Mouse (Mus musculus): ENCODE measurements at regions not wholly inside any gene's neighbourhood (a gene's known extent, or its start where the extent isn't known, plus 50 kb on each side); places are given as distances from the start of the nearest gene placed in this dataset.
"Not testable (repeated sequence)": the region's sequence is repeated elsewhere in the genome, so short reads cannot be mapped to it uniquely, and the experiment has no call there.

DNA sequence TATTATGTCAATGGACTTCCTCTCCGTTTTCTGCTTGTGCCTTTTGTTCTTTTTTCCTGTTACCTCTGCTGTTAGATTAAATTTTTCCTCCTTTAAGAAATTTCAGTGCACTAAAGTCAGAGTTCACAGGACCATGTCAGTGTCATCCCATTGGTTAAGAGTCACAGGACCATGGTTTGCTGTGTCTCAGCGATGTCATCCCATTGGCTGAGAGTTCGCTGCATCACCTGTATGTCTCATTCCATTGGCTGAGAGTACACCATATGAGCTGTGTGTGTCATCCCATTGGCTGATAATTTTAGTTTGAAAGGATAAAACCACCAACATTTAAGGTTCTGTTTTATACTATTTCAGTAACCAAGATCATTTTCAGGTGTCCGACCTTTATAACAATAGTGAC lies 50.7 kb upstream of the Jade1 start:
- DNase-seq (ENCODE audit: low spot score in 2 of 2), result no peak

DNA sequence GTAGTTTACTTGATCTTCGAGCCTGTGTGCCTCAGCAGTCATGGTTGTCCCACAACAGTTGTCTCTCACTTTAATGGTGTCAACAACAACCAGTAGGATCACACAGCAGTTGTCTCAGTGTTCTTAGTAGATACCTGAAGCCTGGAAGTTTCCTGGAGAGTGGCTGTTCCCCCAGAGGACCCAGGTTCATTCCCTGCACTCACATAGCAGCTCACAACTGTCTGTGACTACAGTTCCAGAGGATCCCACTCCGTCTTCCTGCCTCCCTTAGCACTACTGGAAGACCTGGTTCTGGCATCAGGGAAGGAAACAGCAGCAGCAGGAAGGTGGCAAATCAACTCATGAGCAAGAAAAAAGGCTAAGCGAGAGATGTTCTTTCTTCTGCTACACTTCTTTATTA lies 53.4 kb upstream of the Jade1 start:
- no peak for DNase-seq (ENCODE audit: low spot score in 2 of 2)

DNA sequence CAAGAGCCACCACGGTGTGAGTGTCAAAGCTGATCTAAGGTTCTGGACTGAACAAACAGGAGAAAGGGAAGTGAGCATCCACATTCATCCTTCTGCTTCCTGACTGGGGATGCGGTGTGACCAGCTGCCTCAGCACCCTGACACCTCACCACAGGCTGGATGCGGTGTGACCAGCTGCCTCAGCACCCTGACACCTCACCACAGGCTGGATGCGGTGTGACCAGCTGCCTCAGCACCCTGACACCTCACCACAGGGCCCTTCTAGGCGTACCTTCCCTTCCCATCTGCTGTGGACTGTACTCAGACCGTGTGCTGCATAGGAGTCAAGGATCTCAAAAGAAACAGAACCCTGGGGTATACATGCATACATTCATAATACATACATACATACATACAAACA lies 53.9 kb upstream of the Jade1 start:
- not testable (repeated sequence) for DNase-seq (ENCODE audit: low spot score in 2 of 2)

DNA sequence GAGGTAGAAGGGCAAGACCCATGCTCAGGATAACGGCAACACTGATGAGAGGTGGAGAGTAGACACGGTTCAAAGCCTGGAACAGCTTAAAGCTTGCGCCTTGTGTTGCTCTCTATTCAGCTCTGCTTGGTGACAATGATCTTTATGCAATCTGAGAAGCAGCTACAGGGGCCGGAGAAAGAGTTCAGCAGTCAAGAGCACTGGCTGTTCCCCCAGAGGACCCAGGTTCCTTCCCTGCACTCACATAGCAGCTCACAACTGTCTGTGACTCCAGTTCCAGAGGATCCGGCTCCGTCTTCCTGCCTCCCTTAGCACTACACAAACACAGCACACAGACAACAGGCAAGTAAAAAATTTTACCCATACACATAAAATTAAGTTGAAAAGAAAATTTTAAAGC lies 54.4 kb upstream of the Jade1 start:
- DNase-seq (ENCODE audit: low spot score in 2 of 2), result no peak

DNA sequence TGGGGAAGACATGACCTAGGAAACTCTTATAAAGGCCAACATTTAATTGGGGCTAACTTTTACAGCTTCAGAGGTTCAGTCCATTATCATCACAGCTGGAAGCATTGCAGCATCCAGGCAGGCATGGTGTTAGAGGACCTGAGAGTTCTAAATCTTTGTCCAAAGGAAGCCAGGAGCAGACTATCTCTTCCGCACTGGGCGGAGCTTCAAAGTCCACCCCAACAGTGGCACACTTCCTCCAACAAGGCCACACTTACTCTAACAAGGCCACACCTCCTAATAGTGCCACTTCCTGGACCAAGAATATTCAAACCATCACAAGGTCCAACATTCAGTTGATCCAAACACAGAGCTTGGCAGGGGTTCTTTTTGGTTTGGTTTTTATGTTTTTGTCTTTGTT lies 55.9 kb upstream of the Jade1 start:
- DNase-seq (ENCODE audit: low spot score in 2 of 2), result no peak

DNA sequence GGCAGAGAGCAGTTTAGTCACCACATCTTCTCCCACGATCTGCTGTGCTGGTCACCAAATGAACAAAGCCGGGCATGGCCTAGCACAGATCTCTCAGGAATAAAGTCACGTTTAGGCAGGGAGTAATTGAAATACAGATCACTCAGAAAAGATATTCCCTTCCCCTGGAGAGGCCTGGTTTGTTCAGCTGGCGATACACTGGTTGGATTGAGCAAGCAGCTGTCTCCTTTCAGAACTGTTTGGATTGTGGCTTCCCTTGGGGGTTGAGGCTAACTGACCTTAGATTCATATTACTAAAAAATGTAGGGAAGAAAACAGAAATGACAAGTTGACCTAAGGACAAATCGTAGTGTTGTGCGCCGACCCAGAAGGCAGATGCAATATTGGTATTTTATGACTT lies 56.7 kb upstream of the Jade1 start:
- DNase-seq (ENCODE audit: low spot score in 2 of 2), result no peak

DNA sequence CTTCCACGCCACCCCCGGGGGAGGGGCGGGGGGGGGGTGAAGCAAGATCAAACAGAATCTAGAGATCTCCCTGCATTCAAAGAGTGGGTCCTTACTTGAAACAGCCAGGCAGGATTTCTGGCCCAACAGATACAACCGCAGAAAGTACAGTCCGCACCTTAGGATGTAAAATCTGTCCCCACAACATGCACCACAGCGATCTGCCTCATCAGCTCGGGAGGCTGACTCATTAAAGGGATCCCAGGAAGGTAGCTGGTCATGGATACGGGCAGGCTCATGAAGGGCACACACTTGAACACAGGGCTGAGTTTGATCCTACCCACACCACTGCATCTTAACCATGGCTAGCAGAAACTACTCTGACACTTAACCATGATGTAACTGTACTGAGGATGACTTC lies 57.8 kb upstream of the Jade1 start:
- DNase-seq (ENCODE audit: low spot score in 2 of 2), result no peak

- DNase-seq (ENCODE audit: low spot score in 2 of 2), result no peak
Measured at GRCm38 (mm10) chr3:41496931-41497710, 58.4 kb upstream of the Jade1 start.

- DNase-seq (ENCODE audit: low spot score in 2 of 2), result no peak
Measured at GRCm38 (mm10) chr3:41495893-41496292, 59.6 kb upstream of the Jade1 start.

DNA sequence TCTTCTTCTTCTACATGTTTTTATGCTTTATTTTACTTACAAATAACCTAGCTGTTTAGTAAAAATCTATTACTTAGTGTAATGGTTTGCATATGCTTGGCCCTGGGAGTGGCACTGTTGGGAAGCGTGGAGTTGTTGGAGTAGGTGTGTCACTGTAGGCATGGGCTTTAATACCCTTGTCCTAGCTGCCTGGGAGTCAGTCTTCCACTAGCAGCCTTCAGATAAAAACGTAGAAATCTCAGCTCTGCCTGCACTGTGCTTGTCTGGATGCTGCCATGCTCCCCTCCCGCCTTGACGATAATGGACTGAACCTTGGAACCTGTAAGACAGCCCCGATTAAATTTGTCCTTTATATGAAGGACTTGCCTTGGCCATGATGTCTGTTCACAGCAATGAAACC lies 60.4 kb upstream of the Jade1 start:
- no peak for DNase-seq (ENCODE audit: low spot score in 2 of 2)

DNA sequence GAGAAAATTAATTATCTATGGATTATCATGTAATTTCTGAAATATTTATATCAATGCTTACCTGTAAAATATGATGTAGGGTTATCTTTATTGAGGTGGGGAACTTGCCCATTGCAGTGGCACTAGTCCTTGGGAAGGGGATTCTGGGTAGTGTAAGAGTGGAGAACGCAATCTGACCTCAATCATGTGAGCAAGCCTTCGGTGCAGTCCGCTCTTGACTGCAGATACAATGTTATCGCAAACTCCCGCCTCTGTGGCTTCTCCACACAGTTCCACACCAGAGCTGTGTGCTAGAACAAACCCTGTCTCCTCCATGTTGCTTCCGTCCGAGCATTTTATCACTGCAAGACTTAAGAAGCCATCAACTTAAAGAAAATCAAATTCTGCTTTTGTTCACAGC lies 62.1 kb upstream of the Jade1 start:
- DNase-seq (ENCODE audit: low spot score in 2 of 2), result no peak

- DNase-seq (ENCODE audit: low spot score in 2 of 2), result no peak
Measured at GRCm38 (mm10) chr3:41492727-41493392, 62.7 kb upstream of the Jade1 start.

DNA sequence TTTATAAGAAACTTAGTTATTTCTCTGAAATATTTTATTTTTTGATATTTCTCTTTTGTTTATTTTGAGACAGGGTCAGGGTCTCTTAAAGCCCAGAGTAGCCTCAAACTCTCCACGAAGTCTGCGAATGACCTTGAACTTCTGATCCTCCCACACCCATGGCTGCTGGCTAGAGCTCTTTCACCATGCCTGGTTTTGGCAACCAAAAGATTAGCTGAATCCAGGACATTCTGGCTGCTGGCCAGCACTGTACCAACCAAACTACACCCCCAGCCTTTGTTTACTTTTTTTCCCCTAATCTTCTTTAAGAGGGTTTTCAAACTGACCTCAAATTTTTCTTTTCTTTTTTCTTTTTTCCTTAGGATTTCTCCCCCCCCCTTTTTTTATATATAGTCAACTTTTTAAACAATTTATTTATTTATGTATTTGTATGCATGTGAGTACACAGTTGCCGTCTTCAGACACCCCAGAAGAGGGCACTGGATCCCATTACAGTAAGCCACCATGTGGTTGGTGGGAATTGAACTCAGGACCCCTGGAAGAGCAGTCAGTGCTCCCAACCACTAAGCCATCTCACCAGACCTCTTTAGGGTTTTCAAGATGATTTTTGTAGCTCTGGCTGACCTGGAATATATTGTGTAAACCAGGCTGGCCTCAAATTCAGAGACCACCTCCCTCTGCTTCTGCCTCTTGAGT lies 63.4 kb upstream of the Jade1 start:
- DNase-seq (ENCODE audit: low spot score in 2 of 2), result no peak

- no peak for DNase-seq (ENCODE audit: low spot score in 2 of 2)
Measured at GRCm38 (mm10) chr3:41491185-41491584, 64.3 kb upstream of the Jade1 start.

DNA sequence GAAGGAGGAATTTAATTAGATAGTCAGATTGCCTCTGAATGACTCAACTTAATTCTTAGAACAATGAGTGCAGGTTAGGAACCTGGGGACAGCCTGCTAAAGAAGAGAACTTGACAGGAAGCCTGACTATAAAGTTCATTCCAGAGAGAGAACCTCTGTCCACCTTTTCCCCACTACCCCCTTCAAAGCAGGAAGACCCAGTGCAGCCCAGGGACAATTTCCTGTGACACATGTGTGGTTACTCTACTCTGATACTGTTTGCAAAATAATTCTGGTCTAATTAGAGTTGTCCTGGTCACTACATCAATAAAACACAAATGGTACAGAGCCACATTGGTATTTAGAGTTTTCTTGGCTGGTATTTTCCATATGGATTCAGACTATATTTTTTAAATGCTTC lies 65.5 kb upstream of the Jade1 start:
- DNase-seq (ENCODE audit: low spot score in 2 of 2), result no peak

DNA sequence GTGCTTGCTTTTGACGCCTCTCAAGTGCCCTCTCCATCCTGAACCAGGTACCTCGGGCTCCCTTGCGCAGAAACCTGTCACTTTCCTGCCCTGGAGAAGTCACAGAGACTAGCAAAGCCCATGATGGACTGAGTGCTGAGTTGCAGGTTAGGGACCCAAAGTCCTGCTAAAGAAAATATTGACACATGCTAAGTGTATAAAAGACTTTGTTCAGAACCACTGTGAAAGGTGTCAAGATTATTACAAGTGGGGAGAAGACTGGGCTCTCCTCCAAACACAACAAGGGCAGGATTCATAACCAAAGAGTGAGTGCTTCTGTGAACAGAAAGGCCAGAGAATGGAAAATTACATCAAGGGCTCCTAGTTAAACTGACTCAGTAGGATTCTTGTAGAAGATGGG lies 66.0 kb upstream of the Jade1 start:
- no peak for DNase-seq (ENCODE audit: low spot score in 2 of 2)

DNA sequence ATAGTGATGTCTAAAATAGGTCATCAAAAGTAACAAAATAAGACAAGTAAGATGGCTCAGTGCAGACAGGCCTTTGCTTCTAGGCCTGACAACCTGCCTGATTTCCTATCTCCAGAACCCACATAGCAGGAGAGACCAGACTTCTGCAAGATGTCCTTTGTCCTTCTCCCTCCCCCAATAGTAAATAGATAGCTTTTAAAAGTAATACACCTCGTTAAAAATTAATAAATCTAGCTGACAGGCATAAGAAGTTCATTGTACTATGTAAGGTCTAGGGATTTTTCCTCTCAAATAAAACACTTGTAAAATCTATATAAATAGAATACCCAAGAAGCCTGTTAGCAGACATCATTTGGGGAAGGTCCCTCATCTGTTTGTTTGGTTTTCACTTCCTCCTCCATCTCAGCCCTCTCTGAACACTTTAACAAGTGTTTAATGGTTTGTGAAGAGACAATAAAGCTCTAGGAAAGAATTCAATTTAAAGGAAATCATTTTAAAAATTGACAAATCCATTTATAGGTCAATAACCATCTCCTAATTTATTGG lies 67.2 kb upstream of the Jade1 start:
- no peak for DNase-seq (ENCODE audit: low spot score in 2 of 2)

DNA sequence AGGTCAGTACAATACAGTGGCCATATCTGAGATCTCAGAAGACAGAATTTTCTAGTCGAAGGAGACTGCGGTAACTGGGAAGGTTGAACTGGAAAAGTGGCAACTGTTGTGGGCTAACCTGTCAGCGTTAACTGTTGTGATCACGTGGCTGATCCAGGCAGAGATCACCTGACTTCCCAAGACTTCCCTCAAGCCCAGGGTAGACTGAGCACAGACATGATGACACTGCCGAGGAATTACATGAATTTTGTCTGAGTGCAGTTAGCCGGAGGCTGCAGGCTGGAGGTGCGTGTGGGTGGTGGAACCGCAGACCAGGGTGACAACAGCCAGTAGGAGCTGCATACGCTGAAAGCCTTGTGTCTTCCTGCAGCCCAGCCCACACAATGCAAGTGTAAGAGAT lies 70.6 kb upstream of the Jade1 start:
- DNase-seq (ENCODE audit: low spot score in 2 of 2), result no peak

- no peak for DNase-seq (ENCODE audit: low spot score in 2 of 2)
Measured at GRCm38 (mm10) chr3:41483582-41483981, 71.9 kb upstream of the Jade1 start.

DNA sequence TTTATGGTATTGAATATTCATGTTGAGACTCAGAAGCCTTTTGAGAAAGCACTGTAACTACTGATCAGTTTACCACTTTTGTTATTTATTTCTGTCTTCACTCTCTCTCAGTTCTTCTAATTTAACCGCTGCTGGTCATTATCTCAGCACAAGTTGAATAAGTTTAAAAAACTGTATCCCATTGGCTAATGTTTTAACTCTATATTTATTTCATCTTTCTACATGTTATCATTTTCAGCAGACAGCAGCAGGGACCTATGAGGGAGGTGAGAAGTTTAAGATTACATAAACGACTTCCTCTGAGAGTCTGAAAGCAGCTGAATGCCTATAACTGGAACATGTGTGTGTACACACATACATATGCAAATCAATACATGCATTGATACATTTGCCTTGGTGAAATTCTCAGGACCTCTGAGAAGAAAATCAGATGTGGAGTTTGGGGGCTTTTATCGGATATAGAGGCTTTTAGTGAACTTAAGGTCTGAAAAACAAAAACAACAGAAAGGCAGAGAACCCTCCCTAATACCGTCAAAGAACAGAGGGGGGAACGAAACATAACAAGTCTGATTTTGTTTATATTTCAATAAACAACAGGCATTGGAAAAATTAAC lies 72.5 kb upstream of the Jade1 start:
- no peak for DNase-seq (ENCODE audit: low spot score in 2 of 2)

DNA sequence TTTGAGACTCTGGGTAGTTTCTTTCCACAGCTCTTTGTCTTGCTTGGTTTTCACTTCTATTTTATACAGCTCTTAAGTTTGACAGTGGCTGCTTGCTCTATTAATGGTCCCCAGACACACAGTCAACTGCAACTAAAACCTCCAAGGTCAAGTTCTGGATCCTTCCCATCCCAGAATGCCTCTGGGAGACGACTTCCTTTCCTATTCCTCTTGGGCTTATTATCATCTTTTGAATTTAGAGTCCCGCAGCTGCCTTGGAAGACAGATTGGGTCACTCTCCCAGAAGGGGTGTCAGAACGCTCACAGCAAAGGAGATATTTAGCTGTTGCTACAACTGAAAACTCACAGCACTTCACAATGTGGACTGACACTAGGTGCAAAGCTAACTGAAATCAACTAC lies 75.3 kb upstream of the Jade1 start:
- DNase-seq (ENCODE audit: low spot score in 2 of 2), result no peak

GRCm38 (mm10) chr3:41478971-41479370 lies 76.6 kb upstream of the Jade1 start:
- no peak for DNase-seq (ENCODE audit: low spot score in 2 of 2)

All from frontal cortex, postnatal 10 days (tissue).